Mouse (Mus musculus) 416B (cell line): Measurements from ENCODE around the gene Stard3nl.
"Not testable (repeated sequence)": the region's sequence is repeated elsewhere in the genome, so short reads cannot be mapped to it uniquely, and the experiment has no call there.

Experiments used
- DNase-seq: peaks from one replicate; pipeline ENCODE4 v3.0.0; 2011; ENCODE audit warnings: low read depth

Gene Stard3nl

GRCm38 (mm10) chr13:19381112-19381828 is 14.3 kb downstream of the Stard3nl start:
- no peak for DNase-seq

- DNase-seq, result no peak
Measured at GRCm38 (mm10) chr13:19379313-19379712, 16.3 kb downstream of the Stard3nl start.

GRCm38 (mm10) chr13:19372133-19372729 is 23.4 kb downstream of the Stard3nl start:
- no peak for DNase-seq

- no peak for DNase-seq
Measured at GRCm38 (mm10) chr13:19368817-19369216, 26.8 kb downstream of the Stard3nl start.

GRCm38 (mm10) chr13:19367536-19367935 is 28.1 kb downstream of the Stard3nl start:
- DNase-seq, result no peak

GRCm38 (mm10) chr13:19366866-19367265 is 28.7 kb downstream of the Stard3nl start:
- no peak for DNase-seq

GRCm38 (mm10) chr13:19365596-19365995 is 30.0 kb downstream of the Stard3nl start:
- peak; percentile 75 for DNase-seq

- DNase-seq, result peak; percentile 65
Measured at GRCm38 (mm10) chr13:19364245-19364772, 31.3 kb downstream of the Stard3nl start.

- DNase-seq, result no peak
Measured at GRCm38 (mm10) chr13:19362358-19362757, 33.2 kb downstream of the Stard3nl start.

- DNase-seq, result peak; percentile 16
Measured at GRCm38 (mm10) chr13:19358027-19358426, 37.6 kb downstream of the Stard3nl start.

- DNase-seq, result no peak
Measured at GRCm38 (mm10) chr13:19357301-19357700, 38.3 kb downstream of the Stard3nl start.

- no peak for DNase-seq
Measured at GRCm38 (mm10) chr13:19356720-19357119, 38.9 kb downstream of the Stard3nl start.

GRCm38 (mm10) chr13:19356120-19356519 is 39.5 kb downstream of the Stard3nl start:
- peak; percentile 72 for DNase-seq

GRCm38 (mm10) chr13:19352795-19353194 is 42.8 kb downstream of the Stard3nl start:
- no peak for DNase-seq

- DNase-seq, result peak; percentile 13
Measured at GRCm38 (mm10) chr13:19340356-19340755, 55.2 kb downstream of the Stard3nl start.

GRCm38 (mm10) chr13:19336310-19336709 is 59.3 kb downstream of the Stard3nl start:
- DNase-seq, result not testable (repeated sequence)
